Mouse (Mus musculus) spleen, adult 2 months (tissue): ENCODE results near the gene Olfr1288.

ENCODE experiments used
- CTCF ChIP-seq: fragments of 200-500 bp; IDR thresholded peaks from 2 replicates; pipeline ENCODE4 v1.5.1; 2011; ENCODE audit warnings: mild to moderate bottlenecking, inconsistent platforms; ENCODE audit not compliant: insufficient read depth, insufficient read length, insufficient replicate concordance; ENCODE audit errors: extremely low read depth
- POLR2A ChIP-seq: fragments of 200-500 bp; IDR thresholded peaks from 2 replicates; pipeline ENCODE4 v1.6.1; 2011; ENCODE audit warnings: low read depth, low read length, inconsistent platforms

DNA sequence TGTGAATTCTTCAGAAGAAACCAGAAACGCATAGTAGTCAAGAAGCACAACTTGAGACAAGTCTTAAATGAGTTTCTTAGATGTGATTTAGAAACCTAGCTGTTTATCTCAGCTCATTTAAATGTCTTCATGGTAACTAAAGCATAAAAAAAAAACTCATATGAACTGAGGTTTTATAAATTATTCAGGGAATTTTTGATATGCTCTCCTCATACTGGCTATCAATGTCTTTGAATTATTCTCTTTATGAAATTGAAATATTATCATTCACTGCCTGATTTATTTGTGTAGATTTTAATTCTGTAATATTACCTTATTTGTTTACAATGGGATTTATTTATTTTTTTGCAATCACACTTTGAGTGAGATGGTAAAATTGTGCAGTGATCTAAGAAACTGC lies 6.6 kb downstream of the Olfr1288 start, which contains the start of gene Olfr1289:
- TF ChIP-seq CTCF, result no peak
- TF ChIP-seq POLR2A, result no peak
